Mouse (Mus musculus) erythroblast, embryonic 14.5 days (primary cell): Measurements from ENCODE around the gene Hnrnpul1. TPM values are rescaled to one million over a fixed set of nuclear protein-coding genes. Genes with fewer than 3 reads are reported as not detected.

ENCODE experiments used
- H3K27me3 ChIP-seq: 2 replicates; pipeline ENCODE4 v1.6.1; 2012; ENCODE audit warnings: inconsistent platforms; ENCODE audit not compliant: control insufficient read depth
- H3K36me3 ChIP-seq: 2 replicates; pipeline ENCODE4 v1.6.1; 2012; ENCODE audit warnings: mild to moderate bottlenecking, inconsistent platforms; ENCODE audit not compliant: control insufficient read depth
- H3K4me1 ChIP-seq: 2 replicates; pipeline ENCODE4 v1.6.1; 2012; ENCODE audit warnings: inconsistent platforms; ENCODE audit not compliant: control insufficient read depth
- H3K4me3 ChIP-seq: replicated peaks from 2 replicates; pipeline ENCODE3; 2012; ENCODE audit warnings: moderate library complexity, mild to moderate bottlenecking, inconsistent platforms
- H3K9me3 ChIP-seq: 2 replicates; pipeline ENCODE4 v1.6.1; 2012; ENCODE audit warnings: low read length, inconsistent platforms, mixed read lengths; ENCODE audit not compliant: control insufficient read depth
- GATA1 ChIP-seq: IDR thresholded peaks from 2 replicates; pipeline ENCODE4 v1.6.1; 2012; ENCODE audit warnings: low read length, inconsistent platforms, mixed read lengths
- TAL1 ChIP-seq: IDR thresholded peaks from 3 replicates; pipeline ENCODE4 v1.6.1; 2012; ENCODE audit warnings: low read length, inconsistent platforms, mixed read lengths
- polyA plus RNA-seq: library from polyadenylated mRNA; stranded (reverse); fragments of >175 nt; gene quantifications from 2 replicates; pipeline ENCODE4 v1.2.3, GENCODE M21; 2012

Hnrnpul1 gene
- polyA plus RNA-seq, 1 experiment = 36.7 TPM

GRCm38 (mm10) chr7:25717478-25717877, 37.1 kb downstream of the Hnrnpul1 start:
- H3K36me3 ChIP-seq = peaks cover 78% of the 10 kb centered on the region
- no peaks in the 10 kb centered on the region for H3K9me3 ChIP-seq
- H3K4me3 ChIP-seq = peak overlapping the region; percentile 76
- peaks cover 41% of the 10 kb centered on the region for H3K4me1 ChIP-seq
- TF ChIP-seq TAL1 (no peak), GATA1 (no peak)
- no peaks in the 10 kb centered on the region for H3K27me3 ChIP-seq

- Histone ChIP-seq H3K4me1 (peaks cover 38% of the 10 kb centered on the region), H3K36me3 (peaks cover 78% of the 10 kb centered on the region), H3K9me3 (no peaks in the 10 kb centered on the region), H3K4me3 (no peak overlapping the region), H3K27me3 (no peaks in the 10 kb centered on the region)
- TF ChIP-seq TAL1 (no peak), GATA1 (no peak)
These were observed 38.8 kb downstream of the Hnrnpul1 start for GRCm38 (mm10) chr7:25715731-25716271.

- H3K4me1 ChIP-seq = peaks cover 33% of the 10 kb centered on the region
- peaks cover 76% of the 10 kb centered on the region for H3K36me3 ChIP-seq
- H3K27me3 ChIP-seq = no peaks in the 10 kb centered on the region
- H3K4me3 ChIP-seq = no peak overlapping the region
- H3K9me3 ChIP-seq = no peaks in the 10 kb centered on the region
- TF ChIP-seq GATA1 (no peak), TAL1 (no peak)
These were observed 40.0 kb downstream of the Hnrnpul1 start for GRCm38 (mm10) chr7:25714581-25714980.

- no peaks in the 10 kb centered on the region for H3K9me3 ChIP-seq
- TF ChIP-seq GATA1 (no peak), TAL1 (no peak)
- H3K27me3 ChIP-seq = no peaks in the 10 kb centered on the region
- peaks cover 79% of the 10 kb centered on the region for H3K36me3 ChIP-seq
- H3K4me1 ChIP-seq = peaks cover 22% of the 10 kb centered on the region
- no peak overlapping the region for H3K4me3 ChIP-seq
These were observed 41.8 kb downstream of the Hnrnpul1 start for GRCm38 (mm10) chr7:25712801-25713200.

- no peaks in the 10 kb centered on the region for H3K9me3 ChIP-seq
- H3K27me3 ChIP-seq = no peaks in the 10 kb centered on the region
- H3K36me3 ChIP-seq = peaks cover 82% of the 10 kb centered on the region
- TF ChIP-seq GATA1 (no peak), TAL1 (no peak)
- peaks cover 21% of the 10 kb centered on the region for H3K4me1 ChIP-seq
- no peak overlapping the region for H3K4me3 ChIP-seq
These were observed 42.8 kb downstream of the Hnrnpul1 start for GRCm38 (mm10) chr7:25711731-25712197.

GRCm38 (mm10) chr7:25711165-25711564, 43.4 kb downstream of the Hnrnpul1 start:
- peaks cover 82% of the 10 kb centered on the region for H3K36me3 ChIP-seq
- no peak for TF ChIP-seq GATA1
- TF ChIP-seq TAL1 = no peak
- no peak overlapping the region for H3K4me3 ChIP-seq
- H3K4me1 ChIP-seq = peaks cover 21% of the 10 kb centered on the region
- no peaks in the 10 kb centered on the region for H3K9me3 ChIP-seq
- no peaks in the 10 kb centered on the region for H3K27me3 ChIP-seq

GRCm38 (mm10) chr7:25710519-25711130, 43.9 kb downstream of the Hnrnpul1 start:
- Histone ChIP-seq H3K9me3 (no peaks in the 10 kb centered on the region), H3K4me1 (peaks cover 22% of the 10 kb centered on the region), H3K36me3 (peaks cover 82% of the 10 kb centered on the region), H3K4me3 (no peak overlapping the region), H3K27me3 (no peaks in the 10 kb centered on the region)
- TF ChIP-seq TAL1 (no peak), GATA1 (no peak)

- H3K4me1 ChIP-seq = peaks cover 25% of the 10 kb centered on the region
- H3K36me3 ChIP-seq = peaks cover 82% of the 10 kb centered on the region
- H3K4me3 ChIP-seq = no peak overlapping the region
- no peak for TF ChIP-seq TAL1
- no peaks in the 10 kb centered on the region for H3K9me3 ChIP-seq
- H3K27me3 ChIP-seq = no peaks in the 10 kb centered on the region
These were observed 44.6 kb downstream of the Hnrnpul1 start for GRCm38 (mm10) chr7:25709961-25710360.

GRCm38 (mm10) chr7:25707581-25708292, 46.8 kb downstream of the Hnrnpul1 start:
- Histone ChIP-seq H3K9me3 (no peaks in the 10 kb centered on the region), H3K36me3 (peaks cover 77% of the 10 kb centered on the region), H3K4me3 (no peak overlapping the region), H3K27me3 (no peaks in the 10 kb centered on the region), H3K4me1 (peaks cover 41% of the 10 kb centered on the region)
- TF ChIP-seq GATA1 (no peak), TAL1 (no peak)
